In the genomic region with DNA sequence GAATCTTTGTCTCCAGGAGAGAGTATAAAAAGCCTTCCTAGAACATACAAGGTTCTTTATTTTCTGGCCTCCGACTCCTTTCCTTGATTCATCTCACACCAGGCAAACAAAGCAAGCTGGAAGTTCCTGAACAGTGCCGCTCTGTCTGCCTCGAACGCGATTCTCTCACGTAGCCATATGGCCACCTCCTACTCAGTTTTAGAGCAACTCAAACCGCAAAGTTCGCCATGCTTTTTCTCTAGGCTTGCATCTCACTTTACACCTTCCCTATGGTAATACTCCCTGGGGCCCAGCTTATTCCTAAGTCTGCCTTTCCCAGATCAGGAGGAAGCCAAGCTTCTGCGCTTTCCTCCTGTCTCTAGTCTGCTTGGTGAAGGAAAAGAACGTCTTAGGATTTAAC, we compare ENCODE assay signal across 10 mouse cellular contexts. TPM values are rescaled to one million over a fixed set of nuclear protein-coding genes. Genes with fewer than 3 reads are reported as not detected.
DNase-seq lines count a peak whose midpoint lies in the region; ATAC-seq and TF ChIP-seq lines count a peak whose summit lies in the region.
"Had no signal": no experiment of that assay in that cellular context is flagged by ENCODE, and none has a peak within 500 bp of the region (broad histone marks: within the 10 kb centered on the region; RNA-seq: fewer than 3 reads in every experiment).

No protein-coding gene starts in this region.

- no peaks in the 10 kb centered on the region for H3K9me3 ChIP-seq in lung, embryonic 14.5 days (ENCODE audit: low read depth, low read length)
- H3K9me3 ChIP-seq: midbrain, embryonic 12.5 days had no signal

- no peak for TF ChIP-seq CTCF in lung, embryonic 14.5 days (IDR thresholded peaks at IDR 0.05; ENCODE audit: low read depth)

- no peaks in the 10 kb centered on the region for H3K36me3 ChIP-seq in lung, embryonic 14.5 days (ENCODE audit: insufficient read depth)
- H3K36me3 ChIP-seq: midbrain, embryonic 12.5 days had no signal

- peak; percentile 26 for DNase-seq in lung, embryonic 14.5 days
- DNase-seq in lung, postnatal 4 days = no peak
- peak; percentile 46 to 73 for DNase-seq in frontal cortex, adult 2 months (ENCODE audit: extremely low spot score in 1 of 2, low spot score in 1 of 2)
- DNase-seq in left cerebral cortex, adult 18-20 months (ENCODE audit: low spot score in 2 of 2) = peak; percentile 44 to 61
- DNase-seq in right cerebral cortex, postnatal 10 days (ENCODE audit: low spot score in 2 of 2) = peak; percentile 44 to 75
- no peak for DNase-seq in ovary, postnatal 14 days (ENCODE audit: low spot score)
- no peak for DNase-seq in adrenal gland, postnatal 14 days
- no peak for DNase-seq in adrenal gland, postnatal 10 days

- H3K4me1 ChIP-seq in lung, embryonic 14.5 days (ENCODE audit: insufficient read depth) = no peaks in the 10 kb centered on the region

- 38% methylated on average over 10 of the region's 10 CpGs for WGBS in lung, embryonic 14.5 days

- no peak for ATAC-seq in lung, embryonic 14.5 days (ENCODE audit: insufficient read depth)

- no peak overlapping the region for H3K27ac ChIP-seq in lung, embryonic 14.5 days (ENCODE audit: low read depth)
- H3K27ac ChIP-seq: layer of hippocampus, adult 2 months; midbrain, embryonic 12.5 days had no signal

- H3K4me2 ChIP-seq in lung, embryonic 14.5 days = peak overlapping the region; percentile 18; the same call in 1 of the 2 replicates
- H3K4me2 ChIP-seq: midbrain, embryonic 12.5 days had no signal

- no peak overlapping the region for H3K9ac ChIP-seq in lung, embryonic 14.5 days
- H3K9ac ChIP-seq: midbrain, embryonic 12.5 days had no signal

- H3K4me3 ChIP-seq in lung, embryonic 14.5 days (ENCODE audit: low read depth, low read length) = no peak overlapping the region
- H3K4me3 ChIP-seq: layer of hippocampus, adult 2 months; midbrain, embryonic 12.5 days had no signal

- H3K27me3 ChIP-seq in lung, embryonic 14.5 days (ENCODE audit: insufficient read depth, low read length) = no peaks in the 10 kb centered on the region
- H3K27me3 ChIP-seq: midbrain, embryonic 12.5 days had no signal

RNA-seq across cellular contexts. Expression of a gene that starts 4.0 kb away (rescaled TPM):
- 14.7 and 17.0 TPM in 2 replicates for polyA plus RNA-seq in lung, embryonic 14.5 days (2014; fragmentation: Nextera tagmentation; extraction: Ambion mirVana)
- 3.9 and 4.1 TPM in 2 replicates for polyA plus RNA-seq in frontal cortex, adult 2 months (2012; rRNA removed)
- 1 to 10 TPM; 8.6 to 8.8 TPM for total RNA-seq in left cerebral cortex, adult 18-20 months (2021)
- total RNA-seq in adrenal gland, postnatal 14 days (2021) = 27.9 and 30.4 TPM in 2 replicates
- total RNA-seq in adrenal gland, postnatal 10 days (2021) = 10 to 100 TPM; 26.3 to 28.0 TPM

Comparison
In these comparisons a context has a peak if more than half of its experiments do, and no peak if none do; other contexts are left out.
1. DNase-seq: peak in lung, embryonic 14.5 days (single experiment), frontal cortex, adult 2 months (2 of 2), left cerebral cortex, adult 18-20 months (2 of 2) and right cerebral cortex, postnatal 10 days (2 of 2); none in lung, postnatal 4 days (0 of 2), ovary, postnatal 14 days (single experiment), adrenal gland, postnatal 14 days (single experiment) and adrenal gland, postnatal 10 days (single experiment).